8 mouse cellular contexts compared by ENCODE assay signal in genomic region chr9:95406571-95407561, GRCm38 (mm10). TPM values are rescaled to one million over a fixed set of nuclear protein-coding genes. Genes with fewer than 3 reads are reported as not detected.
DNase-seq lines count a peak whose midpoint lies in the region; ATAC-seq and TF ChIP-seq lines count a peak whose summit lies in the region.

Chst2 (minus strand) TSS chr9:95406722.

- no peak for ATAC-seq in erythroblast, adult 5-6 weeks (replicated peaks; ENCODE audit: low FRiP score, poor library complexity, severe bottlenecking)
- peak; percentile 84 for ATAC-seq in heart, embryonic 13.5 days (ENCODE audit: extremely low read depth, insufficient number of reproducible peaks, low FRiP score, low TSS enrichment)
- peak; percentile 96 for ATAC-seq in kidney, embryonic 16.5 days (ENCODE audit: low FRiP score, low TSS enrichment)
- ATAC-seq in stomach, postnatal 0 days (ENCODE audit: low FRiP score, low TSS enrichment), result peak; percentile 86

- no peaks in the 10 kb centered on the region for H3K4me1 ChIP-seq in erythroblast, embryonic 14.5 days (ENCODE audit: control insufficient read depth)
- H3K4me1 ChIP-seq in heart, embryonic 13.5 days, result peaks cover 18% of the 10 kb centered on the region
- peaks cover 22% of the 10 kb centered on the region for H3K4me1 ChIP-seq in kidney, embryonic 16.5 days (ENCODE audit: insufficient read depth, low read length)
- H3K4me1 ChIP-seq in stomach, postnatal 0 days (replicated peaks; ENCODE audit: control insufficient read depth, insufficient read depth), result no peaks in the 10 kb centered on the region; the same call in 1 of the 2 replicates

- H3K9me3 ChIP-seq in erythroblast, embryonic 14.5 days (ENCODE audit: control insufficient read depth, low read length), result peaks cover 3% of the 10 kb centered on the region; the same call in 1 of the 2 replicates
- H3K9me3 ChIP-seq in heart, embryonic 13.5 days, result no peaks in the 10 kb centered on the region
- H3K9me3 ChIP-seq in kidney, embryonic 16.5 days (ENCODE audit: low read length), result no peaks in the 10 kb centered on the region
- no peaks in the 10 kb centered on the region for H3K9me3 ChIP-seq in stomach, postnatal 0 days (ENCODE audit: control insufficient read depth, low read length)

- H3K36me3 ChIP-seq in erythroblast, embryonic 14.5 days (ENCODE audit: control insufficient read depth), result no peaks in the 10 kb centered on the region
- H3K36me3 ChIP-seq in heart, embryonic 13.5 days, result no peaks in the 10 kb centered on the region
- no peaks in the 10 kb centered on the region for H3K36me3 ChIP-seq in kidney, embryonic 16.5 days (ENCODE audit: insufficient read depth, low read length)
- peaks cover 4% of the 10 kb centered on the region for H3K36me3 ChIP-seq in myocyte (ENCODE audit: control insufficient read depth, insufficient read depth)
- no peaks in the 10 kb centered on the region for H3K36me3 ChIP-seq in stomach, postnatal 0 days (ENCODE audit: control insufficient read depth, insufficient read depth, low read length)

- peak within 1 kb of the TSS; percentile 85 for H3K9ac ChIP-seq in heart, embryonic 13.5 days
- H3K9ac ChIP-seq in kidney, embryonic 16.5 days (replicated peaks; ENCODE audit: low read length), result peak within 1 kb of the TSS; percentile 81
- peak within 1 kb of the TSS; percentile 59 for H3K9ac ChIP-seq in stomach, postnatal 0 days (ENCODE audit: low read length)

- under 1% methylated on average over 102 of the region's 102 CpGs for WGBS in heart, embryonic 13.5 days
- WGBS in kidney, embryonic 16.5 days, result under 1% methylated on average over 98 of the region's 102 CpGs
- under 1% methylated on average over 94 of the region's 102 CpGs for WGBS in stomach, postnatal 0 days

- TF ChIP-seq CTCF in stomach, postnatal 0 days (IDR thresholded peaks at IDR 0.05; ENCODE audit: low read depth), result peak; percentile 27; the same call in 1 of the 2 replicates

- peak; percentile 76 for TF ChIP-seq POLR2A in myocyte (IDR thresholded peaks at IDR 0.05; ENCODE audit: insufficient read length, low read depth)

- peak within 1 kb of the TSS; percentile 95 for H3ac ChIP-seq in myocyte (ENCODE audit: control insufficient read depth, insufficient read length)

- peak within 1 kb of the TSS; percentile 22 for H3K4me3 ChIP-seq in erythroblast, embryonic 14.5 days (replicated peaks)
- peak within 1 kb of the TSS; percentile 79 for H3K4me3 ChIP-seq in heart, embryonic 13.5 days
- peak within 1 kb of the TSS; percentile 56 for H3K4me3 ChIP-seq in kidney, embryonic 16.5 days (ENCODE audit: low read length)
- peak within 1 kb of the TSS; percentile 52 for H3K4me3 ChIP-seq in myocyte
- H3K4me3 ChIP-seq in stomach, postnatal 0 days (ENCODE audit: low read depth, low read length), result peak within 1 kb of the TSS; percentile 63

- H3K79me2 ChIP-seq in myocyte (ENCODE audit: control insufficient read depth, insufficient read depth), result peaks cover 24% of the 10 kb centered on the region

- DNase-seq in fibroblast of lung, adult 2 months (ENCODE audit: low read depth), result peak; percentile 41
- DNase-seq in liver, result peak; percentile 72
- peak; percentile 72 for DNase-seq in stomach, postnatal 0 days (ENCODE audit: low spot score)

- H3K27me3 ChIP-seq in erythroblast, embryonic 14.5 days (ENCODE audit: control insufficient read depth), result peaks cover 60% of the 10 kb centered on the region
- H3K27me3 ChIP-seq in heart, embryonic 13.5 days (replicated peaks), result peaks cover 36% of the 10 kb centered on the region
- H3K27me3 ChIP-seq in kidney, embryonic 16.5 days (ENCODE audit: insufficient read depth, low read length), result 0 out of 2 replicates have a peak, but pooled peaks cover 2% of the 10 kb centered on the region
- no peaks in the 10 kb centered on the region for H3K27me3 ChIP-seq in myocyte (ENCODE audit: control insufficient read depth, insufficient read depth, insufficient read length)
- no peaks in the 10 kb centered on the region for H3K27me3 ChIP-seq in stomach, postnatal 0 days (ENCODE audit: control insufficient read depth, insufficient read depth, low read length)

- no peak for TF ChIP-seq EP300 in stomach, postnatal 0 days (optimal IDR thresholded peaks at IDR 0.05)

- peak within 1 kb of the TSS; percentile 99 for H3K4me2 ChIP-seq in heart, embryonic 13.5 days
- peak within 1 kb of the TSS; percentile 93 for H3K4me2 ChIP-seq in kidney, embryonic 16.5 days (replicated peaks; ENCODE audit: low read depth, low read length)
- H3K4me2 ChIP-seq in myocyte (ENCODE audit: low read depth), result peak within 1 kb of the TSS; percentile 92
- H3K4me2 ChIP-seq in stomach, postnatal 0 days (replicated peaks; ENCODE audit: low read depth), result peak within 1 kb of the TSS; percentile 95

- H3K27ac ChIP-seq in heart, embryonic 13.5 days (replicated peaks), result peak within 1 kb of the TSS; percentile 70
- H3K27ac ChIP-seq in kidney, embryonic 16.5 days (ENCODE audit: low read length), result peak within 1 kb of the TSS; percentile 94
- peak within 1 kb of the TSS; percentile 65 for H3K27ac ChIP-seq in stomach, postnatal 0 days (replicated peaks)

TF ChIP-seq in myocyte, 11 proteins besides CTCF, POLR2A, EP300 and RAD21:
- no peak for TF ChIP-seq TCF3 (IDR thresholded peaks at IDR 0.05; ENCODE audit: insufficient read length, low read depth)
- TF ChIP-seq POLR2AphosphoS2 (IDR thresholded peaks at IDR 0.05; ENCODE audit: insufficient read length, low read depth), result peak; percentile 8
- no peak for TF ChIP-seq REST (IDR thresholded peaks at IDR 0.05; ENCODE audit: insufficient read depth, insufficient read length)
- TF ChIP-seq USF1 (IDR thresholded peaks at IDR 0.05; ENCODE audit: low read depth), result no peak
- no peak for TF ChIP-seq MYOG (IDR thresholded peaks at IDR 0.05; ENCODE audit: control insufficient read depth in 1 of 3, insufficient read depth in 1 of 3, insufficient read length in 2 of 3, low read depth in 2 of 3)
- no peak for TF ChIP-seq MYOD1 (IDR thresholded peaks at IDR 0.05; ENCODE audit: control insufficient read depth in 1 of 3, insufficient read length in 2 of 3, low read depth in 2 of 3)
- TF ChIP-seq CEBPB (IDR thresholded peaks at IDR 0.05; ENCODE audit: insufficient read depth, poor library complexity, severe bottlenecking), result no peak
- no peak for TF ChIP-seq SRF (IDR thresholded peaks at IDR 0.05; ENCODE audit: control insufficient read depth, insufficient read length, low read depth)
- peak; percentile 8 for TF ChIP-seq E2F4 (IDR thresholded peaks at IDR 0.05; ENCODE audit: insufficient read depth)
- no peak for TF ChIP-seq MAX (IDR thresholded peaks at IDR 0.05; ENCODE audit: low read depth)
- no peak for TF ChIP-seq TCF12 (IDR thresholded peaks at IDR 0.05; ENCODE audit: insufficient read depth, poor library complexity, severe bottlenecking)
TF ChIP-seq in myocyte: peak in this region for 2.

RNA-seq across cellular contexts. Expression of gene Chst2, which starts in this region (rescaled TPM):
- 0.01 TPM in 2 replicates for polyA plus RNA-seq in erythroblast, embryonic 14.5 days (2012)
- total RNA-seq in erythroblast, adult 5-6 weeks (2015; ENCODE audit: low replicate concordance), result 0.21 TPM in 1 of 2 replicates, not detected in the other
- total RNA-seq in erythroblast, adult 5-6 weeks (2017; ENCODE audit: low replicate concordance), result not detected in 2 replicates
- 1.8 and 1.9 TPM in 2 replicates for polyA plus RNA-seq in heart, embryonic 13.5 days (2015; fragmentation: Nextera tagmentation; extraction: Ambion mirVana)
- polyA plus RNA-seq in kidney, embryonic 16.5 days (2015; fragmentation: Nextera tagmentation; extraction: Ambion mirVana), result 6.6 and 7.2 TPM in 2 replicates
- 8.4 TPM for polyA plus RNA-seq in myocyte (2012; fragmentation: generic; extraction: Trizol)
- polyA plus RNA-seq in stomach, postnatal 0 days (2015; fragmentation: Nextera tagmentation; extraction: Ambion mirVana), result 0.75 and 0.87 TPM in 2 replicates

Comparison
In these comparisons a context has a peak if more than half of its experiments do, and no peak if none do; other contexts are left out.
1. Peak in DNase-seq, ATAC-seq, H3K4me3 ChIP-seq, H3K27ac ChIP-seq, H3K9ac ChIP-seq and H3K4me2 ChIP-seq in stomach, postnatal 0 days; RNA of the gene not detected or under 1 TPM.
2. H3K4me3 ChIP-seq: peak in every context shown above with its lines; median percentile 79 in heart, embryonic 13.5 days; 63 in stomach, postnatal 0 days; 56 in kidney, embryonic 16.5 days; 52 in myocyte; 22 in erythroblast, embryonic 14.5 days.